Mouse (Mus musculus) G1E (cell line): ENCODE measurements around the gene Gm42906.

Experiments
- CTCF ChIP-seq: IDR thresholded peaks from 2 replicates; pipeline ENCODE4 v1.5.1; 2012; ENCODE audit warnings: low read depth, low read length, inconsistent platforms, mixed read lengths
- GATA1 ChIP-seq: IDR thresholded peaks from 2 replicates; pipeline ENCODE4 v1.6.1; 2012; ENCODE audit warnings: borderline replicate concordance, low read length, inconsistent platforms, mixed read lengths
- TAL1 ChIP-seq: conservative IDR thresholded peaks from 2 replicates; pipeline ENCODE4 v1.6.1; 2012; ENCODE audit warnings: low read depth, low read length, inconsistent platforms, mixed read lengths

GRCm38 (mm10) chr5:151142671-151143601, 285.0 kb downstream of the Gm42906 start:
- TF ChIP-seq CTCF, result no peak
- TF ChIP-seq TAL1, result no peak
- TF ChIP-seq GATA1, result no peak
